In genomic region chr13:28663459-28663858, GRCm38 (mm10) we compare ENCODE assay signal across 10 mouse cellular contexts.
DNase-seq lines count a peak whose midpoint lies in the region; ATAC-seq and TF ChIP-seq lines count a peak whose summit lies in the region.
"Had no signal": no experiment of that assay in that cellular context is flagged by ENCODE, and none has a peak within 500 bp of the region (broad histone marks: within the 10 kb centered on the region; RNA-seq: fewer than 3 reads in every experiment).

No protein-coding gene starts in this region.

- no peak for TF ChIP-seq CTCF in left cerebral cortex, adult 2 months (IDR thresholded peaks at IDR 0.05)

- H3K9me3 ChIP-seq in heart, embryonic 11.5 days (replicated peaks; ENCODE audit: control insufficient read depth, low read length) = no peaks in the 10 kb centered on the region
- H3K9me3 ChIP-seq in hindbrain, embryonic 13.5 days = no peaks in the 10 kb centered on the region
- H3K9me3 ChIP-seq: embryonic facial prominence, embryonic 15.5 days had no signal

- H3K4me2 ChIP-seq in heart, embryonic 11.5 days = no peak overlapping the region
- H3K4me2 ChIP-seq in hindbrain, embryonic 13.5 days = no peak overlapping the region
- H3K4me2 ChIP-seq: embryonic facial prominence, embryonic 15.5 days had no signal

- ATAC-seq in heart, embryonic 11.5 days (replicated peaks; ENCODE audit: insufficient number of reproducible peaks, low FRiP score, low TSS enrichment) = no peak
- no peak for ATAC-seq in hindbrain, embryonic 13.5 days (ENCODE audit: low FRiP score)

- WGBS in heart, embryonic 11.5 days (ENCODE audit: insufficient replicate concordance) = 7% methylated on average over 5 of the region's 5 CpGs
- WGBS in hindbrain, embryonic 13.5 days = 7% methylated on average over 5 of the region's 5 CpGs

- no peaks in the 10 kb centered on the region for H3K36me3 ChIP-seq in heart, embryonic 11.5 days (ENCODE audit: control insufficient read depth, insufficient read depth, low read length)
- no peaks in the 10 kb centered on the region for H3K36me3 ChIP-seq in hindbrain, embryonic 13.5 days
- H3K36me3 ChIP-seq: embryonic facial prominence, embryonic 15.5 days had no signal

- intact Hi-C loops in left cerebral cortex, adult 2 months (cut with DNase I) = no loop called here

- H3K4me3 ChIP-seq in heart, embryonic 11.5 days (ENCODE audit: low read depth, low read length) = no peak overlapping the region
- H3K4me3 ChIP-seq in hindbrain, embryonic 13.5 days = no peak overlapping the region
- H3K4me3 ChIP-seq in left cerebral cortex, adult 2 months = no peak overlapping the region
- H3K4me3 ChIP-seq: embryonic facial prominence, embryonic 15.5 days had no signal

- no peak overlapping the region for H3K9ac ChIP-seq in heart, embryonic 11.5 days (ENCODE audit: low read depth, low read length)
- no peak overlapping the region for H3K9ac ChIP-seq in hindbrain, embryonic 13.5 days
- H3K9ac ChIP-seq: embryonic facial prominence, embryonic 15.5 days; liver, embryonic 14.5 days had no signal

- peaks cover 20% of the 10 kb centered on the region for H3K4me1 ChIP-seq in heart, embryonic 11.5 days (ENCODE audit: control insufficient read depth, insufficient read depth, low read length)
- H3K4me1 ChIP-seq in hindbrain, embryonic 13.5 days (replicated peaks) = peaks cover 41% of the 10 kb centered on the region

- DNase-seq in heart, adult 11 months = peak; percentile 88
- peak; percentile 63 to 74 for DNase-seq in cerebellum, postnatal 25 days
- peak; percentile 56 for DNase-seq in lung, postnatal 10 days
- DNase-seq in spleen, adult 12 weeks (ENCODE audit: low spot score) = no peak
- DNase-seq in frontal cortex, postnatal 25 days (ENCODE audit: low spot score in 2 of 2) = no peak
- no peak for DNase-seq in left cerebral cortex, adult 2 months (ENCODE audit: extremely low spot score in 1 of 2, low spot score in 2 of 2)

- H3K27ac ChIP-seq in heart, embryonic 11.5 days (ENCODE audit: low read depth, low read length) = no peak overlapping the region
- H3K27ac ChIP-seq in hindbrain, embryonic 13.5 days = peak overlapping the region; percentile 44; the same call in 1 of the 2 replicates
- H3K27ac ChIP-seq in left cerebral cortex, adult 2 months = no peak overlapping the region
- H3K27ac ChIP-seq: liver, embryonic 14.5 days had no signal

- no peaks in the 10 kb centered on the region for H3K27me3 ChIP-seq in heart, embryonic 11.5 days (ENCODE audit: control insufficient read depth, insufficient read depth, low read length)
- H3K27me3 ChIP-seq in hindbrain, embryonic 13.5 days = no peaks in the 10 kb centered on the region
- H3K27me3 ChIP-seq: embryonic facial prominence, embryonic 15.5 days had no signal

Comparison
In these comparisons a context has a peak if more than half of its experiments do, and no peak if none do; other contexts are left out.
1. DNase-seq: peak in heart, adult 11 months (single experiment), cerebellum, postnatal 25 days (2 of 2) and lung, postnatal 10 days (single experiment); none in spleen, adult 12 weeks (single experiment), frontal cortex, postnatal 25 days (0 of 2) and left cerebral cortex, adult 2 months (0 of 2).